Mouse (Mus musculus): ENCODE data around the gene Ctsw.

The Ctsw gene

GRCm38 (mm10) chr19:5488878-5489571 lies 20.7 kb upstream of the Ctsw start:
- peak; percentile 96 for DNase-seq (ENCODE audit: extremely low read depth, insufficient read length, low spot score)

DNA sequence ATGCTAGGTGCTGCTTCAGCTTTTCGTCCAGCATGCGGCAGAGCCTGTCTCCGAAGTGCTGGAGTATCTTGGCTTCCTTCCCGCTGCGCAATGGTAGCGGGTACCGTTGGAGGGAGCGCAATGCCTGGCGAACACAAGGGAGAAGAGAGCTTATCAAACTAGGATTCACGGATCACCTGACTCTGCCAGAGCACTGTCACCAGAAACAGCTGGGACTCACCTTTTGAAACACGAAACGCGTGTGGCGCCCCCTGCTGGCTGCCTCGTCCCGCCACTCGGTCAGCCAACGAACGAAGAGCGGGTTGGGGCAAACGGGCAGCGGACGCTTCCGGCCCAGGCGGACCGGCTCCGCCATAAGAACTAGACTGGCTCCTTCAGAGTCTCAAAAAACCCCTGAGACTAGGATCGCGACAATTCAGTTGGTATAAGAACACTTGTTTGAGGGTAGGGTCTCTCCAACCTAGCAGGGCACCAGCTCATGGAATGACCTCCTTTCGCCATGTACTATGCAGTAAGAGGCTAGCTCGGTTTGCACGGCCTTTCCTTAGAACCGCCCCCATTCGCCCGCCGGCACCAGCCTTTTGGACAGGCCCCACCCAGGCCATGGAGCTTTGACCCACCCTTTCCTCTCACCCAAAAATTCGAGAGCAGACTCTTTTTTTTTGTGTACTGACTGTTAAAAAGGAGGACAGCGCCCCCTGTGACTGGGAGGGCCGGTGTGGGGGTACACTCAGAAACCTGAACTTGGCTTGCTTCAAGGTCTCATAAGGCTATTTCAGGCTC lies 19.7 kb upstream of the Ctsw start, which contains the start of gene Mus81:
Gene Mus81, minus strand, starts transcription at position 635 of the 783 bp plus-strand sequence.
- peak; percentile 93 for DNase-seq (ENCODE audit: extremely low read depth, insufficient read length, low spot score)

- DNase-seq (ENCODE audit: extremely low read depth, insufficient read length, low spot score), result no peak
Measured at GRCm38 (mm10) chr19:5486771-5487170, 18.5 kb upstream of the Ctsw start.

GRCm38 (mm10) chr19:5486286-5486685 lies 18.0 kb upstream of the Ctsw start:
- DNase-seq (ENCODE audit: extremely low read depth, insufficient read length, low spot score), result no peak

DNA sequence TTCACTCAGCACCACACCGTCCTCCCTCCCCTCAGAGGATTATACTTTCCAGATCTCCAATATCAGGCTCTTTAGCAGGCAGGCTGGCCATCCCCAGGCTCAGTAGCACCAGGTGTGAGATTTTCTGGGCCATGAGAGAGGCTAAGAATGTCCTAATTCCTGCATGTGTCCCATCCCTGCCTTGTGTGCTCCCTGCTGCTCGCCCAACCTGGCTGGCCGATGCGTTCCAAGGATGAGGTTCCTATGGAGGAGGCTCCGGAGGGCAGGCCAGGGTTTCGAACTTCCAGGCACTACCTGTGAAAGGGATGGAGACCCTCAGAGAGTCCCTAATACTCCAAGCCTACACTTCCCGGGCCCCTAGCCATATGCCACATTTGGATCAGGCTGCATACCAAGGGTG lies 17.5 kb upstream of the Ctsw start:
- DNase-seq (ENCODE audit: extremely low read depth, insufficient read length, low spot score), result no peak

DNA sequence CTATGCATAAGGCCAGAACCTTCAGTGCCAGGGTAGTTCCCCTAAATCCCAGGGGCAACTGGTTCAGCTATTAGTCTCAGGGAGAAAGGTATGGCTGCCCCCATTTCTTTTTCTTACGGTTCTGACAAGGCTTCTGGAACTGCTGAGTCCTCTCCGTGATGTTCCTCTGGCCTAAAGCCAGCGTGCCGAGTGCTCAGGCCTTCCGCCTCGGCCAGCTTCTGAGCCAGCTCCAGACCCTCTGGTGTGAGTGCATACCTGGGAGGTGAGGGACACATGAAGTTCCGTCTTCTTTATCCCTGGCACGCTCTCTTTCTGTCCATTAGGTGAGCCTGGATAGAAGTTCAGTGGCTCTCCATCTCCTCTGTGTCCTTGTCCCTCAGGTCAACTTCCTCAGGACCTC lies 17.1 kb upstream of the Ctsw start:
- DNase-seq (ENCODE audit: extremely low read depth, insufficient read length, low spot score), result no peak

DNA sequence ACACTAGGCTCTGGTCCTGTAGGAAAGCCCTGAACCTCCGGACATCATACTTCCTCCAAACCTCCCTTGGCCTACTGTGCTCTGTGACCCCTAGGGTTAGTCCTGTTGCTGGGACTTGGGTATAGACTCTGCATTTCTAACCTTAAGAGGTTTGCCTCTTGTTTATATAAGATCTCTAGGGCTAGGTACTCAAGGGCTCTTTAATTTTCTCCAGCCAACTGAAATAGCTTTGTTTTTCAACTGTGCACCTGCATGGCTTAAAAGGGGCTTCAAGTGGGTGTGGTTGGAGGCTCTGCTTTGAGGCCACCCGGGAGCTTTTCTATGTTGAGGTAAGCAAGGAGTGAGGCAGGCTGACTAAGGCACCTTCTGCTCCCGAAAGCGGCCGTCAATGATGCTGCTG lies 16.2 kb upstream of the Ctsw start:
- DNase-seq (ENCODE audit: extremely low read depth, insufficient read length, low spot score), result no peak

GRCm38 (mm10) chr19:5483386-5484359 lies 15.4 kb upstream of the Ctsw start:
- DNase-seq (ENCODE audit: extremely low read depth, insufficient read length, low spot score), result no peak

GRCm38 (mm10) chr19:5481398-5481797 lies 13.1 kb upstream of the Ctsw start:
- DNase-seq (ENCODE audit: extremely low read depth, insufficient read length, low spot score), result no peak

GRCm38 (mm10) chr19:5480016-5480415 lies 11.7 kb upstream of the Ctsw start:
- DNase-seq (ENCODE audit: extremely low read depth, insufficient read length, low spot score), result no peak

DNA sequence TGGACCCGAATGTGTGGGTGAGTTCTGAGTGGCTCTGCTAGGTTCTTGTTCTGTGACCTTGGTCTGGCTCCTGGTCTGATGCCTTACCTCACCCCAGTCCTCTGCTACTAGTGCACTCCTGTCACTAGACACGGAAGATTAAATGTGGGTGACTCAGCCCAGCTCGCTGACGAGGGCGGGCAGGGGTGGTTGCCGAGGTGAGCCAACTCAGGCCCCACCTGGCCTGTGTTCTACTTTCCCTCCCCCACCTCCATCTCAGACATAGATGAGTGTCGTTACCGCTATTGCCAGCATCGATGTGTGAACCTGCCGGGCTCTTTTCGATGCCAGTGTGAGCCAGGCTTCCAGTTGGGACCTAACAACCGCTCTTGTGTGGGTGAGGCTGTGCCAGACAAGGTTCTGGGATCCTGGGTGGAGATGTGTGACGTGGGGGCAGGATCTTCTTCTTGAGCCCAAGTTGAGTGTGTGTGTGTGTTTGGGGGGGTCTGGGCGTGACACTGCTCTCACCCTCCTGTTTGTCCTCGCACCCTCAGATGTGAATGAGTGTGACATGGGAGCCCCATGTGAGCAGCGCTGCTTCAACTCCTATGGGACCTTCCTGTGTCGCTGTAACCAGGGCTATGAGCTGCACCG lies 9.5 kb upstream of the Ctsw start:
- no peak for DNase-seq (ENCODE audit: extremely low read depth, insufficient read length, low spot score)

GRCm38 (mm10) chr19:5477004-5477667 lies 8.8 kb upstream of the Ctsw start:
- no peak for DNase-seq (ENCODE audit: extremely low read depth, insufficient read length, low spot score)

GRCm38 (mm10) chr19:5475069-5475714 lies 6.9 kb upstream of the Ctsw start:
- DNase-seq (ENCODE audit: extremely low read depth, insufficient read length, low spot score), result peak; percentile 71

DNA sequence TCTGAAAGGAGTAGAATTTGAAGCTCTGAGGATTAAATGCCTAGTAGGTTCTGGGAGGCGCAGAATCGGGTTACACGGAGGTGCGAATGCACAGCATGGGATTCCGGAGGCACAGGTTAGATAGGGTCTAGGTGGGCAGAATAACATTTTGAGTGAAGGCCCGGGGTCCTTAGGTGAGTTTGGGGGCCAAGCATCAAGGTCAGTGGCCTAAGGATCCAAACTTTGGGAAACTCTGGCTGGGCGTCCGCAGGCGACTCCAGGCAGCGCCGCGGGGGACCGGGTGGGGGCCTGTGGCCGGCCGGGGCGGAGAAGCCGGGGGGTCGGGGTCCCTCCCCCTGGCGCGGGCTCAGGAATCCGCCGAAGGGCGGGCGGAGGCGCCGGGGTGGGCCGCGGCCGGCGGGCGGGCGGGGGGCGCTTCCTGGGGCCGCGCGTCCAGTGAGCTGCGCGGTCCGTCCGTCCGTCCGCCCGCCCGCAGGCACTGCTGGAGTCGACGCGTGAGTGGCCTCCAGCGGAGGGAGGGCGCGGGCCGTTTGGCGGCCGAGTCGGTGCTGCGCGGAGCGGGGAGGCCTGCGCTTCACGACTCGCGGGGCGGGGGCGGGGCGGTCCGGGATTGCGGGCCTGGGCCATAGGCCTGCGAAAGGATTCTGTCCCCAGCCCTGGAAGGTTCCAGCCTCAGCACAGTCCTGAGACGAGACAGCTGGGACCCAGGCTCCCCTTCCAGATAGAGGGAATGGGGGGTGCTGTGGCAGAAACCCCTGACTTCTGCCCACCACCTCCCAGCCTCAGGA lies 6.2 kb upstream of the Ctsw start:
- peak; percentile 72 for DNase-seq (ENCODE audit: extremely low read depth, insufficient read length, low spot score)

GRCm38 (mm10) chr19:5473720-5474119 lies 5.4 kb upstream of the Ctsw start, which contains the start of gene Efemp2:
Gene Efemp2, plus strand, starts transcription at chr19:5473954.
- peak; percentile 93 for DNase-seq (ENCODE audit: extremely low read depth, insufficient read length, low spot score)

DNA sequence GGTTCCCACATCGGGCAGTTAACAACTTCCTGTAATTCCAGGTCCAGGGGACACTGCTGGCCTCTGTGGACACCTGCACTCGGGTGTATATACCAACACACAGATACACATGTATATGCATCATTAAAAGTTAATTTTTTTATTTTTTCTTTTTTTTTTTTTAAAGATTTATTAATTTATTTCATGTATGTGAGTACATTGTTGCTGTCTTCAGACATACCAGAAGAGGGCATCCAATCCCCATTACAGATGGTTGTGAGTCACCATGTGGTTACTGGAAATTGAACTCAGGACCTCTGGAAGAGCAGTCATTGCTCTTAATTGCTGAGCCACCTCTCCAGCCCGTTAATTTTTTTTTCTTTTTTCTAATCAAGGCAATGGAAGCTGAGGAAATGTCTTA lies 4.5 kb upstream of the Ctsw start:
- DNase-seq (ENCODE audit: extremely low read depth, insufficient read length, low spot score), result no peak

- no peak for DNase-seq (ENCODE audit: extremely low read depth, insufficient read length, low spot score)
Measured at GRCm38 (mm10) chr19:5471846-5472245, 3.5 kb upstream of the Ctsw start.

DNA sequence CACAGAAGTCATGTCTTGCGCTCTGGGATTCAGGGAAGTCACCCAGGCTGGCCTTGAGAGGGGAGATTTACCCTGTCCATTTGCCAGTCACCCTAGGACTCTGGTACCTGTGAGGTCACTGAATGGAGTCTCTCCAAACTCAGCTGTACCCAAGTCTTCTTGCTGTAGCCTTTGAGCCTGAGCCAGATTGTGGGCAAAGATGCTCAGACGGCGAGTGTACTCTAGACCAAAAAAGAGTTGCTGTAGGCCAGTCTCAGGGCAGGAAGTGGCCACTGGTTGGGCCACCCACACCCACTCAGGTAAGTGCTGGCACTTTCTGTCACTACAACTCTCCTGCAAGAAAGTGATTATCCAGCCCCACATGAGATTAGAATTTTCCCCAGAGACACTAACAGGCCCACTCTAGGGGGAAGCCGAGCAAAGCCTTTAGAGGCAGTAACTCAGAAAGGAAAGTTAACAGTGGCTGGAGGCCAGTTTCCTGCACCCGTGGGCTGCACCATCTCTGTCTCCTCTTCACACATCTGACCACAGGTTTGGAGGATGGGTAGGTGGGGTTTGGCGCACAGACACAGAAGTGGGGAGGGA lies 1.3 kb downstream of the Ctsw start:
- DNase-seq (ENCODE audit: extremely low read depth, insufficient read length, low spot score), result no peak
